Mouse (Mus musculus) lung, embryonic 14.5 days (tissue): Measurements from ENCODE around the gene Fndc3b. TPM values are rescaled to one million over a fixed set of nuclear protein-coding genes. Genes with fewer than 3 reads are reported as not detected.
"Not testable (repeated sequence)": the region's sequence is repeated elsewhere in the genome, so short reads cannot be mapped to it uniquely, and the experiment has no call there.

ENCODE experiments used
- ATAC-seq: fragments of 200-750 bp; cut with Nextera tagmentation; 2 replicates; pipeline ENCODE4 v1.8.0; 2017; ENCODE audit warnings: mild to moderate bottlenecking, moderate TSS enrichment, moderate library complexity; ENCODE audit not compliant: insufficient read depth
- DNase-seq: peaks from one replicate; pipeline ENCODE4 v3.0.0-alpha.2; 2015
- H3K27ac ChIP-seq: fragments of 300-500 bp; sonication (generic); 2 replicates; pipeline ENCODE4 v1.5.1; 2014; ENCODE audit warnings: low read depth, mild to moderate bottlenecking, moderate library complexity
- H3K27me3 ChIP-seq: fragments of 300-500 bp; sonication (generic); 2 replicates; pipeline ENCODE4 v1.6.1; 2014; ENCODE audit warnings: low read length, control low read depth; ENCODE audit not compliant: insufficient read depth
- H3K36me3 ChIP-seq: fragments of 300-500 bp; sonication (generic); 2 replicates; pipeline ENCODE4 v1.6.1; 2014; ENCODE audit warnings: control low read depth; ENCODE audit not compliant: insufficient read depth
- H3K4me1 ChIP-seq: fragments of 300-500 bp; sonication (generic); 2 replicates; pipeline ENCODE4 v1.6.1; 2014; ENCODE audit warnings: antibody characterized with exemption, control low read depth; ENCODE audit not compliant: insufficient read depth
- H3K4me2 ChIP-seq: fragments of 300-500 bp; sonication (generic); 2 replicates; pipeline ENCODE4 v1.6.1; 2014; ENCODE audit warnings: mild to moderate bottlenecking
- H3K4me3 ChIP-seq: fragments of 300-500 bp; sonication (generic); 2 replicates; pipeline ENCODE4 v1.5.1; 2014; ENCODE audit warnings: low read depth, low read length
- H3K9ac ChIP-seq: fragments of 300-500 bp; sonication (generic); 2 replicates; pipeline ENCODE4 v1.6.1; 2014
- H3K9me3 ChIP-seq: fragments of 300-500 bp; sonication (generic); 2 replicates; pipeline ENCODE4 v1.6.1; 2016; ENCODE audit warnings: low read depth, low read length, control low read depth
- CTCF ChIP-seq: IDR thresholded peaks from 2 replicates; pipeline ENCODE4 v1.5.1; 2016; ENCODE audit warnings: antibody characterized with exemption, low read depth
- WGBS: fragments of 180-500 bp; shearing (Covaris S2); extraction: QIAGEN DNeasy Blood & Tissue Kit; methylation state at CpG from one replicate; pipeline ENCODE4 v1.1.7; 2014; 5-methylcytosine and 5-hydroxymethylcytosine counted together
- polyA plus RNA-seq: library from polyadenylated mRNA; unstranded; fragments of >200 nt; fragmentation: Nextera tagmentation; extraction: Ambion mirVana; gene quantifications from 2 replicates; pipeline ENCODE4 v1.2.1, GENCODE M21; 2014

The Fndc3b gene
- polyA plus RNA-seq, 1 experiment from 2014 or later = 37.1 TPM

DNA sequence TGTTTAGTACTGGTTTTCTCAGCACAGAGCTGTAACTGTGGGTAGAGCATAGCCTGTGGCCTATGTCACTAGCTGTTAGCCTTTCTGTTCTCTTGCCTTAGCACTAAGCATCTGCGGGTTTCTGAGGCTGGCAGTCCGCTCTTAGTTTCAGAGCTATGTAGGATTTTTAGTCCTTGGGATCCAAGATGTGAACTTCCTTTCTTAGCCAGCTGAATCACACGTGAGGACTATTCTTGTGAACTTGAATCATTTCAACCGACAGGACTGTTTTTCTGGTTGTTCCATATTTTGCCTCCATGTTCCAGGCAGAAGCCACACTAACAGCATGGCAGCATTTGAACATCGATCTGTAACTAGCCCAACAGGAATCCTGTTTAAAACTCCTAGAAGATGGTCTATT is 229.4 kb downstream of the Fndc3b start:
- no peaks in the 10 kb centered on the region for H3K4me1 ChIP-seq
- ATAC-seq = no peak
- H3K27ac ChIP-seq = no peak overlapping the region
- peaks cover 51% of the 10 kb centered on the region for H3K36me3 ChIP-seq
- no peaks in the 10 kb centered on the region for H3K27me3 ChIP-seq
- no peak for DNase-seq
- WGBS = 91% methylated on average over 5 of the region's 5 CpGs
- H3K9ac ChIP-seq = no peak overlapping the region
- TF ChIP-seq CTCF = no peak
- H3K9me3 ChIP-seq = no peaks in the 10 kb centered on the region
- no peak overlapping the region for H3K4me2 ChIP-seq
- H3K4me3 ChIP-seq = no peak overlapping the region

DNA sequence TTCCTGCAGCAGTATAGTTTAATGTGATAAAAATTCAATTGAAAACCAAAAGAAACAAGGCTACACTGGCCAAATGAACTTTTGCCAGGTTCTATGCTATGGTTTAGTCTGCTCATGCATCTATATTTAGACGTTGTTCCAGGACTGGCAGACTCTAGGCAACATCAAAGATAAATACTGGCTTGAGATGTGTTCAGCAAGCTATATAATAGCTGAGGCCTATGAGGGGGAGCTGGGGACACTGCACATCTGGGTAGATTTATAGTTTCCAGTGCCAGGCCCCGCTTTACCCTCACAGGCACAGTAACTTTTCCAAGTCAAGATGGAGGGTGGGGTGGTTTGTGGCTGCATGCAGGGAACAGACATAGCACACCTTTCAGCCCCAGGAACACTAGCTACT is 231.7 kb downstream of the Fndc3b start:
- 63% methylated on average over 2 of the region's 2 CpGs for WGBS
- Histone ChIP-seq H3K4me3 (no peak overlapping the region), H3K27me3 (no peaks in the 10 kb centered on the region), H3K4me1 (no peaks in the 10 kb centered on the region), H3K4me2 (no peak overlapping the region), H3K9ac (no peak overlapping the region), H3K27ac (peak overlapping the region; percentile 32; the same call in 1 of the 2 replicates), H3K9me3 (no peaks in the 10 kb centered on the region), H3K36me3 (peaks cover 37% of the 10 kb centered on the region)
- DNase-seq (peak; percentile 37), ATAC-seq (peak; percentile 54; the same call in 1 of the 2 replicates)
- TF ChIP-seq CTCF = no peak

DNA sequence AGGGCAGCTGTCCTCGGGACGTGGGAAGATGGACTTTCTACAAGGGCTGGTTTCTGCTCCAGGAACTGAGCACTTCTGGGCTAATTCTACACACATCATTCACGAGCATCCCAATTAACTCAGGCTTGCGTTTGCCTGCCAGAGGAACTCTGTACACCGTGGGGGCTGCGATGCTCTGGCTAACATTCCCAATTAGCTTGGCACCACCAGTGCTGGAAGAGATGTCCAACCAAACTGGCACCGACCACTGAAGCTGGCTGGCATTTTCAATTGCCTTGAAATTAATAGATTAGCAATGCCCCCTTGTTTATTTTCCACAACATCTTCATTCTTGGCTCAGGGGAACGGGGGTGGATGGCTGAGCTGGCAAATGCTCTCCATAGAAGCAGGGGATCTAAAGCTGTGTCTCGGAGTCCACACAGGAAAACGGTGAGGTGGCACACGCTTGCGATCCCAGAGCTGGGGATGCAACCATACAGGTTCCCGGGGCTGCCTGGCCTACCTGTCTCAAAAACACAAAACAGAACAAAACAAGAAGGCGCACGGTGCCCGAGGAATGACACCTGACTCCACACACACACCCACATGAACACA is 232.4 kb downstream of the Fndc3b start:
- Histone ChIP-seq H3K9me3 (no peaks in the 10 kb centered on the region), H3K9ac (no peak overlapping the region), H3K4me2 (no peak overlapping the region), H3K4me1 (no peaks in the 10 kb centered on the region), H3K27me3 (no peaks in the 10 kb centered on the region), H3K4me3 (no peak overlapping the region), H3K36me3 (peaks cover 39% of the 10 kb centered on the region), H3K27ac (no peak overlapping the region; the same call in 1 of the 2 replicates)
- TF ChIP-seq CTCF = no peak
- no peak for DNase-seq
- no peak for ATAC-seq
- 85% methylated on average over 16 of the region's 16 CpGs for WGBS

DNA sequence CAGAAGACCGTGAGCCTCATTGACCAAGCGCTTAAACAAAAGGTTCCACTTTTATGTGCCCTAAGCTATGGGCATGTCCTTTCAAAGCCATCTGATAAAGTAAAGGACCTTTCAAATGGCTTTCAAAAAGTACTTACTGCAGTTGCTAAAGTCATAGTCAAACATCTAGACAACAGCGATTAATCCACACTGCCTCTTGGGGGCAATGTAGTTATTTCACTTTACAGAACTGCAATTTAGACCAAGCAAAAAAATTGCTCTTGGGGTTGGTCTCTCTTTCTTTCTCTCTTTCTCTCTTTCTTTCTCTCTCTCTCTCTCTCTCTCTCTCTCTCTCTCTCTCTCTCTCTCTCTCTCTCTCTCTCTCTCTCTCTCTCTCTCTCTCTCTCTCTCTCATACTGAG is 233.4 kb downstream of the Fndc3b start:
- not testable (repeated sequence) for H3K4me3 ChIP-seq, H3K4me2 ChIP-seq, H3K27ac ChIP-seq, H3K4me1 ChIP-seq, H3K9ac ChIP-seq, H3K27me3 ChIP-seq, H3K9me3 ChIP-seq, ATAC-seq
- 83% methylated on average over 3 of the region's 3 CpGs for WGBS
- peak; percentile 34 for DNase-seq
- peaks cover 48% of the 10 kb centered on the region for H3K36me3 ChIP-seq

DNA sequence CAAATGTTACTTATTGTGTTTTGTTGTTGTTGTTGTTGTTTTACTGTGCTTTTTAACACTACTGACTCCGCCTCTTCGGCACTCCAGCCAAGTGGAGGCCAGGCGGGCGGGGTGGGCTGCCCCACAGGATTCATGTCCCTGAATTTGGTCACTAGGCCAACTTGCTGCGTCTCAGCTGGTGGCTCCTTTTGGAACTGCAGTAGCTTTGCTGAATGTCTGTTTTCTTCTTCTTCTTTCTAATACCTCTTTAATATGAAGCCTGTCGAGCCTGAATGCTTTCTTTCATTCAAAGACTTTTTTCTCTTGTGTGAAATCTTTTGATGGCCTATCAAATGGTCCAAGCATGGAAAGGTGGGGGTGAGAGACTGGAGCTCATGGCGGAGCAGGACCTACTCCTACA is 235.2 kb downstream of the Fndc3b start:
- Histone ChIP-seq H3K9ac (no peak overlapping the region), H3K4me3 (no peak overlapping the region), H3K9me3 (no peaks in the 10 kb centered on the region), H3K27me3 (no peaks in the 10 kb centered on the region), H3K36me3 (peaks cover 48% of the 10 kb centered on the region), H3K4me1 (no peaks in the 10 kb centered on the region), H3K27ac (no peak overlapping the region), H3K4me2 (no peak overlapping the region)
- ATAC-seq = no peak
- WGBS = 84% methylated on average over 7 of the region's 7 CpGs
- 0 out of 2 replicates have a peak, but pooled peaks have one; percentile 7 for TF ChIP-seq CTCF
- DNase-seq = no peak

DNA sequence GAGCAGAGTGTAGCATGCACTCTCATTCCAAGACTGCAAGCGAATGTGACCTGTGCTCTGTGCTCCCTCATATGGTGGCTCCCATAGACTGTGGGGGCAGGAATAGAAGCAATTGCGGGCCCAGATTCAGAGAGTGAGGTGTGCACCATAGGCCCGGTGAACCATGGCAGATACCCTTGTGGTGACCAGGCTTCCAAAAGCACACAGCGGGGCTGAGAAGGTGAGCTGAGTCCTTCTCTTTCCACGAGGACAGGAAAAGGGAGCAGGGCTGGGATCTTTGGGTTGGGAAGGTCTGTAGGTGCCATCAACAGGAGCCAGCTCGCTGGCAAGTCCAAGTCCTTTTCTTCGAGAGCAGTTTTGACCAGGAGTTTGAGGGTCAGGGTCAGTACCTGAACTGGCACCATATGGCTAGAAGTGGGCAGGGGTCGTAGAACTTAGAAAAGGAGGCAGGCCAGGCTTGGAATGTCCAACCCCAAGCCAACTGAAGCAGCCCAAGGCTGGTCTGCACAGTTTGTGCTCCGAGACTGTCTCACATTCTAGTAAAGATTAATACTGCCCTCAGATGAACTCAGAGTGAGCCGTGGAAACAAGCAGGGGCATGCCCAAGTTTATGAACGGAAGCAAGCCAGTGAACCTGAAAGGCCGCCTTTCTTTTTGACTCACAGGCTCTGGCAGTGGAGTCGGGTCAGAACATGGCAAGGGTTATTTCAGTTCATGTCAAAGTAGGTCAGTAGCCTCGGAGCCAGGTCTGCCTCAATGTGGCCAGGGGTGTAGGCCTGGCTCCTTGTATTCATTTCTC is 237.1 kb downstream of the Fndc3b start:
- TF ChIP-seq CTCF = no peak
- WGBS = 91% methylated on average over 14 of the region's 14 CpGs
- ATAC-seq = no peak

DNA sequence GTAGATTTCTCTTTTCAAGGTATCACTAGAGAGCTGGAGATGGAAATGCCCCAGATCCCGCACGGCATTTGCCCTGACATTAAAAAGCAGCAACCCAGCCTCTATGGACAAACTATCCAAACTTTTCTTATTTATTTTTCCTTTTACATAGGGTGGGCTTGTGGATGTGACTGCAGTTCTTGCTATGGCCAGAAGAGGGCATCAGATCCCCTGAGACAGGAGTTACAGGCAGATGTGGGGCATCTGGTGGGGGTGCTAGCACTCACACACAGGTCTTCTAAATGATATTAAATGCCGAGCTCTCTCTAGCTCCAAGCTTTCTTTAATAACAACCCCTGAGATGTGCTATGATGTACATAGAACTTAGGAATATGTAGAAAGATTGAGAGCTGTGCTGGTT is 238.3 kb downstream of the Fndc3b start:
- Histone ChIP-seq H3K9me3 (no peaks in the 10 kb centered on the region), H3K4me2 (no peak overlapping the region), H3K36me3 (peaks cover 59% of the 10 kb centered on the region), H3K9ac (no peak overlapping the region), H3K4me3 (no peak overlapping the region), H3K27ac (no peak overlapping the region), H3K4me1 (no peaks in the 10 kb centered on the region), H3K27me3 (no peaks in the 10 kb centered on the region)
- WGBS = 91% methylated on average over 3 of the region's 3 CpGs
- no peak for ATAC-seq
- DNase-seq = no peak
- peak; percentile 53 for TF ChIP-seq CTCF

More for the DNA sequence above, 237.1 kb downstream of the Fndc3b start:
- H3K4me3 ChIP-seq = no peak overlapping the region
- H3K27ac ChIP-seq = no peak overlapping the region
- H3K9me3 ChIP-seq = no peaks in the 10 kb centered on the region
- H3K9ac ChIP-seq = no peak overlapping the region
- H3K27me3 ChIP-seq = no peaks in the 10 kb centered on the region
- DNase-seq = no peak
- H3K4me2 ChIP-seq = no peak overlapping the region
- H3K36me3 ChIP-seq = peaks cover 56% of the 10 kb centered on the region
- H3K4me1 ChIP-seq = no peaks in the 10 kb centered on the region
